Mouse (Mus musculus) limb, embryonic 14.5 days (tissue): ENCODE data around the gene Pcbp2. TPM values are rescaled to one million over a fixed set of nuclear protein-coding genes. Genes with fewer than 3 reads are reported as not detected.
A peak's percentile ranks its signal among the peaks of the same experiment; 100 is the strongest.

Experiments used
- ATAC-seq: fragments of 200-750 bp; cut with Nextera tagmentation; 2 replicates; pipeline ENCODE4 v1.8.0; 2017; ENCODE audit warnings: low read depth, moderate number of reproducible peaks, moderate TSS enrichment; ENCODE audit not compliant: low FRiP score
- DNase-seq: peaks from one replicate; pipeline ENCODE4 v3.0.0-alpha.2; 2015; ENCODE audit warnings: low spot score
- H3K27ac ChIP-seq: fragments of 300-500 bp; sonication (generic); replicated peaks from 2 replicates; pipeline ENCODE4 v1.5.1; 2014; ENCODE audit warnings: low read depth, mild to moderate bottlenecking, low read length, moderate library complexity, mixed read lengths
- H3K27me3 ChIP-seq: fragments of 300-500 bp; sonication (generic); 2 replicates; pipeline ENCODE4 v1.6.1; 2014; ENCODE audit warnings: low read length, mixed read lengths; ENCODE audit not compliant: control insufficient read depth, insufficient read depth
- H3K36me3 ChIP-seq: fragments of 300-500 bp; sonication (generic); 2 replicates; pipeline ENCODE4 v1.6.1; 2014; ENCODE audit warnings: mild to moderate bottlenecking, low read length, moderate library complexity, mixed read lengths; ENCODE audit not compliant: control insufficient read depth, insufficient read depth
- H3K4me1 ChIP-seq: fragments of 300-500 bp; sonication (generic); 2 replicates; pipeline ENCODE4 v1.6.1; 2014; ENCODE audit warnings: antibody characterized with exemption, low read length, mixed read lengths; ENCODE audit not compliant: control insufficient read depth, insufficient read depth
- H3K4me2 ChIP-seq: fragments of 300-500 bp; sonication (generic); replicated peaks from 2 replicates; pipeline ENCODE4 v1.6.1; 2014; ENCODE audit warnings: low read depth, mild to moderate bottlenecking, low read length, moderate library complexity; ENCODE audit not compliant: severe bottlenecking
- H3K4me3 ChIP-seq: fragments of 300-500 bp; sonication (generic); replicated peaks from 2 replicates; pipeline ENCODE4 v1.5.1; 2014; ENCODE audit warnings: low read length
- H3K9ac ChIP-seq: fragments of 300-500 bp; sonication (generic); 2 replicates; pipeline ENCODE4 v1.6.1; 2014; ENCODE audit warnings: mild to moderate bottlenecking, low read depth, low read length, moderate library complexity; ENCODE audit not compliant: severe bottlenecking
- H3K9me3 ChIP-seq: fragments of 300-500 bp; sonication (generic); 2 replicates; pipeline ENCODE4 v1.6.1; 2016; ENCODE audit warnings: low read length; ENCODE audit not compliant: control insufficient read depth
- POLR2A ChIP-seq: fragments of 200-500 bp; IDR thresholded peaks from 2 replicates; pipeline ENCODE4 v1.8.0; 2012; ENCODE audit warnings: inconsistent platforms, mild to moderate bottlenecking, moderate library complexity, borderline replicate concordance; ENCODE audit not compliant: insufficient read depth, insufficient read length; ENCODE audit errors: extremely low read depth
- WGBS: fragments of 180-500 bp; shearing (Covaris S2); extraction: QIAGEN DNeasy Blood & Tissue Kit; methylation state at CpG from one replicate; pipeline ENCODE4 v1.1.7; 2014; 5-methylcytosine and 5-hydroxymethylcytosine counted together
- polyA plus RNA-seq, 2 experiments: library from polyadenylated mRNA; depleted of rRNA in 1 of 2; stranded (reverse) in 1 of 2; unstranded in 1 of 2; fragments of >200 nt; fragmentation: Nextera tagmentation in 1 of 2; extraction: Ambion mirVana in 1 of 2; gene quantifications; 2 replicates each; pipeline versions ENCODE4 v1.2.1 to v1.2.3; 2012 to 2014

The Pcbp2 gene
- polyA plus RNA-seq, 2 experiments: 324 to 814 TPM

- no peaks in the 10 kb centered on the region for H3K27me3 ChIP-seq
- H3K4me3 ChIP-seq: peak overlapping the region; percentile 66
- no peaks in the 10 kb centered on the region for H3K9me3 ChIP-seq
- WGBS: 1% methylated on average over 33 of the region's 34 CpGs
- H3K36me3 ChIP-seq: peaks cover 12% of the 10 kb centered on the region
- peaks cover 28% of the 10 kb centered on the region for H3K4me1 ChIP-seq
- TF ChIP-seq POLR2A: 0 out of 2 replicates have a peak, but pooled peaks have one; percentile 29
- peak overlapping the region; percentile 69 for H3K9ac ChIP-seq
- peak; percentile 96 for ATAC-seq
- peak; percentile 94 for DNase-seq
- H3K27ac ChIP-seq: peak overlapping the region; percentile 89
- H3K4me2 ChIP-seq: peak overlapping the region; percentile 74
Measured at GRCm38 (mm10) chr15:102510590-102511284, 40.4 kb downstream of the Pcbp2 start.

GRCm38 (mm10) chr15:102511285-102511833 is 41.0 kb downstream of the Pcbp2 start:
- Histone ChIP-seq H3K9me3 (no peaks in the 10 kb centered on the region), H3K9ac (no peak overlapping the region; the same call in 1 of the 2 replicates), H3K4me2 (peak overlapping the region; percentile 74), H3K4me1 (peaks cover 34% of the 10 kb centered on the region), H3K27ac (peak overlapping the region; percentile 89; the same call in 1 of the 2 replicates), H3K27me3 (no peaks in the 10 kb centered on the region), H3K4me3 (peak overlapping the region; percentile 66; the same call in 1 of the 2 replicates), H3K36me3 (peaks cover 12% of the 10 kb centered on the region)
- TF ChIP-seq POLR2A: no peak
- DNase-seq (no peak), ATAC-seq (no peak)
- WGBS: 5% methylated on average over 6 of the region's 6 CpGs

- DNase-seq (no peak), ATAC-seq (no peak)
- no peak for TF ChIP-seq POLR2A
- H3K4me3 ChIP-seq: no peak overlapping the region
- no peak overlapping the region for H3K4me2 ChIP-seq
- H3K36me3 ChIP-seq: peaks cover 7% of the 10 kb centered on the region; the same call in 1 of the 2 replicates
- H3K4me1 ChIP-seq: peaks cover 34% of the 10 kb centered on the region
- H3K27ac ChIP-seq: no peak overlapping the region
- no peaks in the 10 kb centered on the region for H3K9me3 ChIP-seq
- no peaks in the 10 kb centered on the region for H3K27me3 ChIP-seq
- 0 out of 2 replicates have a peak overlapping the region, but pooled peaks have one; percentile 25 for H3K9ac ChIP-seq
- 24% methylated on average over 5 of the region's 5 CpGs for WGBS
Measured at GRCm38 (mm10) chr15:102512010-102512409, 41.7 kb downstream of the Pcbp2 start.

GRCm38 (mm10) chr15:102512471-102512870 is 42.1 kb downstream of the Pcbp2 start:
- Histone ChIP-seq H3K4me3 (no peak overlapping the region), H3K4me2 (no peak overlapping the region), H3K27me3 (no peaks in the 10 kb centered on the region), H3K36me3 (peaks cover 7% of the 10 kb centered on the region; the same call in 1 of the 2 replicates), H3K4me1 (peaks cover 34% of the 10 kb centered on the region), H3K27ac (no peak overlapping the region), H3K9ac (no peak overlapping the region), H3K9me3 (no peaks in the 10 kb centered on the region)
- DNase-seq: no peak
- TF ChIP-seq POLR2A: no peak
- ATAC-seq: no peak

GRCm38 (mm10) chr15:102513004-102513403 is 42.7 kb downstream of the Pcbp2 start:
- Histone ChIP-seq H3K9me3 (no peaks in the 10 kb centered on the region), H3K4me1 (peaks cover 34% of the 10 kb centered on the region), H3K27me3 (no peaks in the 10 kb centered on the region), H3K9ac (no peak overlapping the region), H3K27ac (no peak overlapping the region), H3K4me2 (no peak overlapping the region), H3K4me3 (no peak overlapping the region), H3K36me3 (peaks cover 7% of the 10 kb centered on the region; the same call in 1 of the 2 replicates)
- no peak for TF ChIP-seq POLR2A
- no peak for DNase-seq
- no peak for ATAC-seq
- 74% methylated on average over 3 of the region's 3 CpGs for WGBS
